Mouse (Mus musculus) bone marrow macrophage, adult 2 months (primary cell): Measurements from ENCODE around the gene Olfr221.

ENCODE experiments used
- CTCF ChIP-seq: IDR thresholded peaks from 2 replicates; pipeline ENCODE4 v1.5.1; 2012; ENCODE audit warnings: low read depth, mild to moderate bottlenecking, low read length, moderate library complexity
- POLR2A ChIP-seq: IDR thresholded peaks from 2 replicates; pipeline ENCODE4 v1.6.1; 2012; ENCODE audit warnings: mild to moderate bottlenecking, low read depth, low read length, borderline replicate concordance

DNA sequence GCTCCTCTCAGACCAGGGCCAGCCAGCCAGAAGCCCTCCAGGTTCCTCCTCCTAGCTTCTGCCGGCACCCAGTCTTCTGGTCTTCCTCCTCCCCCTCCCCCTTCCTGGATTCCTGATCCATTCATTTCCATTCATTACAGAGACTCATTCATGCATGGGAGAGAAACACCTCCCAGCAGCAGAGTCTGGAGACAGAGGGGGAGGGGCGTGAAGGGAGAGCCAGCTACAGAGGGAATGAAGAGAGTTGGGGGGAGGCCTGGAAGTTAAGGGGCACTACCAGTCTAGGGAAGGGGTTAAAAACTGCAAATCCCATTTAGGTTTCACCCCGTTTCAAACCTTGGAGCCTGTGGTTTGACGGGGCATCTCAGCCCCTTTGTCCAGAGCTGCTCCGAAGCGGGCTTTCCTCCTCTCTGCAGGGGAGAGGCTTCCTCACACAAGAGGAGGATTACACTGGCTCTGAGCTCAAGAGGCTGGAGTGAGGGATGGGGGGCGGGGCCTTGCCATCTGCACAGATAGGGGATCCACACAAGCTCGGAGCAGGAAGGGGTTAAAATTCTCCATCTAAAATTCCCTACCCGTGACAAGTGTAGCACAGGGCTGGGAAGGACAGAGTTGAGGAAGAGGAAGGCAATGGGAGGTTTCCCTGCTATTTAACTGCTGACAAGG, 31.7 kb downstream of the Olfr221 start:
- TF ChIP-seq CTCF (no peak), POLR2A (no peak)
